Mouse (Mus musculus) heart, embryonic 15.5 days (tissue): ENCODE data around the gene Il22. TPM values are rescaled to one million over a fixed set of nuclear protein-coding genes. Genes with fewer than 3 reads are reported as not detected.
"Not testable (repeated sequence)": the region's sequence is repeated elsewhere in the genome, so short reads cannot be mapped to it uniquely, and the experiment has no call there.

Experiments used
- ATAC-seq: fragments of 200-750 bp; cut with Nextera tagmentation; replicated peaks from 2 replicates; pipeline ENCODE4 v1.8.0; 2017; ENCODE audit warnings: low read depth, moderate TSS enrichment; ENCODE audit not compliant: insufficient number of reproducible peaks, insufficient read depth, low FRiP score
- H3K27ac ChIP-seq: fragments of 300-500 bp; sonication (generic); 2 replicates; pipeline ENCODE4 v1.5.1; 2015; ENCODE audit warnings: mild to moderate bottlenecking, inconsistent platforms
- H3K27me3 ChIP-seq: fragments of 300-500 bp; sonication (generic); 2 replicates; pipeline ENCODE4 v1.6.1; 2015; ENCODE audit warnings: inconsistent platforms
- H3K36me3 ChIP-seq: fragments of 300-500 bp; sonication (generic); 2 replicates; pipeline ENCODE4 v1.6.1; 2015; ENCODE audit warnings: mild to moderate bottlenecking, inconsistent platforms
- H3K4me1 ChIP-seq: fragments of 300-500 bp; sonication (generic); replicated peaks from 2 replicates; pipeline ENCODE4 v1.6.1; 2015; ENCODE audit warnings: inconsistent platforms
- H3K4me2 ChIP-seq: fragments of 300-500 bp; sonication (generic); 2 replicates; pipeline ENCODE4 v1.6.1; 2015; ENCODE audit warnings: inconsistent platforms, mild to moderate bottlenecking, moderate library complexity
- H3K4me3 ChIP-seq: fragments of 300-500 bp; sonication (generic); 2 replicates; pipeline ENCODE4 v1.5.1; 2015; ENCODE audit warnings: mild to moderate bottlenecking, inconsistent platforms
- H3K9ac ChIP-seq: fragments of 300-500 bp; sonication (generic); 2 replicates; pipeline ENCODE4 v1.6.1; 2015; ENCODE audit warnings: mild to moderate bottlenecking, inconsistent platforms
- H3K9me3 ChIP-seq: fragments of 300-500 bp; sonication (generic); replicated peaks from 2 replicates; pipeline ENCODE4 v1.6.1; 2016; ENCODE audit warnings: inconsistent platforms
- WGBS: fragments of 180-500 bp; shearing (Covaris S2); methylation state at CpG from one replicate; pipeline ENCODE4 v1.1.7; 2015; ENCODE audit warnings: mixed read lengths; 5-methylcytosine and 5-hydroxymethylcytosine counted together
- polyA plus RNA-seq: library from polyadenylated mRNA; unstranded; fragments of >200 nt; fragmentation: Nextera tagmentation; extraction: Ambion mirVana; gene quantifications from 2 replicates; pipeline ENCODE4 v1.2.1, GENCODE M21; 2015

The Il22 gene
- polyA plus RNA-seq, result not detected in 2 replicates

DNA sequence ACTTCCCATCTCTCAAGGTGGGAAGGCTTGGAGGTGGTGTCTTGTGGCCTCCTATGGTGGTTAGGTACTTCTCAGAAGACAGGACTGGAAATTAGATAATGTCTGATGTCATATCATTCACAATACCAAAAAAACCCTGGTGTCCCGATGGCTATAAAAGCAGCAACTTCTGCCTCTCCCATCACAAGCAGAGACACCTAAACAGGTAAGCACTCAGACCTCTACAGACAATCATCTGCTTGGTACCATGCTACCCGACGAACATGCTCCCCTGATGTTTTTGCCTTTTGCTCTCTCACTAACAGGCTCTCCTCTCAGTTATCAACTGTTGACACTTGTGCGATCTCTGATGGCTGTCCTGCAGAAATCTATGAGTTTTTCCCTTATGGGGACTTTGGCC lies at the start of gene Il22:
TSS of gene Il22 (plus strand) at position 301 of the 400 bp plus-strand sequence.
- H3K36me3 ChIP-seq, result no peaks in the 10 kb centered on the region
- no peak within 1 kb of the TSS for H3K4me2 ChIP-seq
- ATAC-seq, result no peak
- no peaks in the 10 kb centered on the region for H3K9me3 ChIP-seq
- no peaks in the 10 kb centered on the region for H3K27me3 ChIP-seq
- H3K27ac ChIP-seq, result no peak within 1 kb of the TSS
- no peak within 1 kb of the TSS for H3K4me3 ChIP-seq
- no peaks in the 10 kb centered on the region for H3K4me1 ChIP-seq
- WGBS, result 69% methylated on average over 4 of the region's 4 CpGs
- H3K9ac ChIP-seq, result no peak within 1 kb of the TSS

DNA sequence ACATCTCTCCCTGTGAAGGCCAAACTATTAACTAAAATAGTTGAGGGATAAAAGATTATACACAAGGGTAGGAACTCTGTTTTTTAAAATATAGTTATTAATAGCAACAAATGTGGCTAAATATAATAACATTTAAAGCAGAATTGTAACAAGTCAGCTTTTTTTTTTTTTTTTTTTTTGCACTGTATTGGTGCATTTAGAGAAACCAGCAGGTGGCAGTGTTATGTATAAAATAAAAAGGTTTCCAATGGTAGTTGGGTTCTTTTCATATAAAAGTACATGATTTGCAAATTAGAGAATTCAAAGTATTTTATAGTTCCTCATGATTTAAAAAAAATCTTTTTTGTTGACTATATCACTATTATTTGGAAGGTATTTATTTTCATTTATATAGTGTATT lies 48.8 kb upstream of the Il22 start:
- Histone ChIP-seq H3K4me2 (no peak overlapping the region), H3K9ac (no peak overlapping the region), H3K27me3 (no peaks in the 10 kb centered on the region), H3K9me3 (no peaks in the 10 kb centered on the region), H3K27ac (no peak overlapping the region), H3K4me1 (no peaks in the 10 kb centered on the region), H3K4me3 (no peak overlapping the region), H3K36me3 (peaks cover 18% of the 10 kb centered on the region)
- ATAC-seq, result no peak

DNA sequence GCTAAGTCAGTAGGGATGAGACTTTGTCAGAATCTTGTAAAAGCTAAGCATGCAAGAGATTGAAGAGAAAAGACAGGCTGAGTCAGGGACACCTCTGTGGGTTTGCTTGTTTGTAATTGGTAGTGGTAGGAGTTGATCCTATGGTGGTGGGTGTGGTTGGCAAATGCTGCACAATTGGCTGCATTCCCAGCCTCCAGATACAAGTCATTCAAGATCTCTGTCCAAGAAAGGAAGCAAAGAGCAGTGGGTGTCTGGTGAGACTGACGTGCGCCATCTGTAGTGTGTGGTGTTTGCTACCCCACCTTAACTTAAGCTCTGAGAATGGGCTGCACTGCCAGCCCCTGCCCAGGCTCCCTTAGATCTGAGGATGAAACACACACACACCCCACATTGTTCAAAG lies 43.6 kb upstream of the Il22 start:
- no peak for ATAC-seq
- no peak overlapping the region for H3K9ac ChIP-seq
- H3K4me3 ChIP-seq, result no peak overlapping the region
- H3K9me3 ChIP-seq, result no peaks in the 10 kb centered on the region
- H3K4me2 ChIP-seq, result no peak overlapping the region
- peaks cover 15% of the 10 kb centered on the region for H3K36me3 ChIP-seq
- WGBS, result 64% methylated on average over 2 of the region's 2 CpGs
- H3K27ac ChIP-seq, result no peak overlapping the region
- H3K27me3 ChIP-seq, result no peaks in the 10 kb centered on the region
- H3K4me1 ChIP-seq, result no peaks in the 10 kb centered on the region

DNA sequence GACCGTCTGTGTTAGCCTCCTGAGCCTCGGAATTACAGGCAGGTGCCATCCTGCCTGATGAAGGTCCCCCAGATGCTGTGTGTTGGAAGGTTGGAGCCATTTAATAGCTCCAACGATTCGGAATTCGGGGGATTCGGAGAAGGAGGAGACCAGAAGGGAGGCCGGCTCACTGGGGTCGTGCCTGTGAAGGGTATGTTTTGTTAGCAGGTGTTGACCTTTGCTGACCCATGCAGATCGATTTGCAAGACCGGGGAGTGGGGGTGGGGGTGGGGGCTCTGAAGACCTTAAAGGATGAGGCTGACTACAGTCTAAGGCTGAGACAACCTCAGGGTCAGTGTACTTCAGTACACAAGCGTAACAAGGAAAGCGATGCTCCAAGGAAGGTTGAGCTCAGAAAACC lies 35.5 kb upstream of the Il22 start:
- no peak overlapping the region for H3K27ac ChIP-seq
- H3K4me3 ChIP-seq, result no peak overlapping the region
- peaks cover 5% of the 10 kb centered on the region; the same call in 1 of the 2 replicates for H3K36me3 ChIP-seq
- no peak overlapping the region for H3K4me2 ChIP-seq
- H3K27me3 ChIP-seq, result no peaks in the 10 kb centered on the region
- no peaks in the 10 kb centered on the region for H3K9me3 ChIP-seq
- no peak overlapping the region for H3K9ac ChIP-seq
- 82% methylated on average over 12 of the region's 12 CpGs for WGBS
- H3K4me1 ChIP-seq, result no peaks in the 10 kb centered on the region
- ATAC-seq, result no peak

DNA sequence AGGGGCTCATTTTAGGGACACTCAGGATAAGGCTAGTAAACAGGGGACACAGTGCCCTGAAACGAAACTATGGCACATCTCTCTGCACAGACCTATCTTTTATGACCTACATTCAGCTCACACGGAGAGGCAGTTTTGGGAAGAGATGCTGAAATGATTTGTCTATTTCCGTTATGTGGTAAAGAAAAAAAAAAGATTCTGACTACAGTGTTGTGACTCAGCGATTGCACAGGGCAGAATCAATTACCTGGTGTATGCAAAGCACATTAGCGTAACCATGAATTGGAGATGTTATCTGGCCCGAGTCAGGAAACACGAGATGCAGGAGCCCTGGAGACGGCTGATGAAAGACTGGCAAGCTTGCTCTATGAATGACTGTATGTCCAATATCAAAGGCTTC lies 32.3 kb upstream of the Il22 start:
- Histone ChIP-seq H3K27ac (no peak overlapping the region), H3K4me3 (no peak overlapping the region), H3K9me3 (no peaks in the 10 kb centered on the region), H3K27me3 (no peaks in the 10 kb centered on the region), H3K4me2 (no peak overlapping the region), H3K4me1 (no peaks in the 10 kb centered on the region), H3K9ac (no peak overlapping the region), H3K36me3 (no peaks in the 10 kb centered on the region)
- ATAC-seq, result no peak
- 68% methylated on average over 8 of the region's 8 CpGs for WGBS

DNA sequence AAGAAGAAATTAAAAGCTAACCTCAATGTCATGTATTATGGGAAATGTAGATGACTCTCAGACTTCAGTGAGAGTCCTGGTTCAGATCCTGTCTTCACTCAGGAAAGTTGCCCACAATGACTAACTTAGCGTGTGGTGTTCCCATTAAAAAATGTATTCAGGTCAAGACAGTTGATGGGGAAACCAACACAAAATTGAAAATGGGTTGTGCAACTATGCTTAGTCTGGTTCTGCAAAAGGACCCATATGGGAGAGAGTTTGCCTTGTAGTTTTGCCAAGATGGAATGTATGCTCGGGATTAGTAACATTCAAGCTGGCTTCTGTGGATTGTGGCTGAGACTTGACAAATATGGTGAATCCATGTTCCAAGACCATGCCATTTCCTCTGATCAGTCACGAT lies 31.9 kb upstream of the Il22 start:
- H3K4me1 ChIP-seq, result no peaks in the 10 kb centered on the region
- no peaks in the 10 kb centered on the region for H3K36me3 ChIP-seq
- no peak overlapping the region for H3K4me2 ChIP-seq
- H3K9me3 ChIP-seq, result no peaks in the 10 kb centered on the region
- no peak overlapping the region for H3K4me3 ChIP-seq
- no peaks in the 10 kb centered on the region for H3K27me3 ChIP-seq
- 87% methylated on average over 3 of the region's 3 CpGs for WGBS
- no peak overlapping the region for H3K9ac ChIP-seq
- ATAC-seq, result no peak
- no peak overlapping the region for H3K27ac ChIP-seq

DNA sequence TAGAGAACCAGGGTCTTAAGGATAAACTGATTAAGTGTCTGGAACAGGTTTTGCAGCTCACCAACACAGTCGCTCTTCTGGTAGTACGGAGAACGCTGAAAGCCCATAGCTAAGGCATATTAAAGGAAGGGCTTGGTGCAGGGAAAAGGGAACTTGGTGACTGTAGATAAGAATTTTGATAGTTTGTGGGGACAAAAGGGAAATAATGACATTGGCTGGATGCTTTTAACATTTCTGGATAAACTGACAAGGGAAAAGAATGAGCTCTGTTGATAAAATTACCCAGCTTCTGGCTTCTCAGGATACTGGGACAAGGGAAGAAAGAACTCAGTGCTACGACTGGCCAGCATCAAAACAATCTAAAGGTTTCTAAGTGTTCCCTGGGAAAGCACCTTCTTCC lies 29.2 kb upstream of the Il22 start:
- not testable (repeated sequence) for H3K36me3 ChIP-seq, H3K27ac ChIP-seq, ATAC-seq, H3K9ac ChIP-seq, H3K9me3 ChIP-seq, H3K4me3 ChIP-seq, H3K4me1 ChIP-seq, H3K4me2 ChIP-seq, H3K27me3 ChIP-seq
- WGBS, result 65% methylated on average over 4 of the region's 4 CpGs

DNA sequence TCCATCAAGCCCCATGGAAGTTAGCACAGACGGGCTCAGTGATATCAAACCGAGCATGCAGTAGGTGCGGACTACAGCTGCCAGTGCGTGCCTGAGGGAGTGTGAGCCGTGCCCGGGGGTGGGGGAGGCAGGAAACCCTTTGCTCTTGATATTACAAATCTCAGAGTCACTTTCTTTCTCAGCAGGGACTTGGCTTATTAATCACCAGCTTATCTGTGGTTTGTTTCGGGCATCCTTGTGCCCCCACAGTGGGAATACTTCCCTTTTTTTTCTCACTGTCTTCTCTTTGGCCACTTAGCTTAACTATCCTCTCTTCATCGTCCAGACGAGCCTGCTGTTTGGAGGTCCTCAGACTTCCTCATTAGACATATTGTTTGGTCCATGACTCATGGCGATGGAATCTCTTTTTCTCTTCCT lies 26.0 kb upstream of the Il22 start:
- Histone ChIP-seq H3K9ac (no peak overlapping the region), H3K36me3 (no peaks in the 10 kb centered on the region), H3K4me3 (no peak overlapping the region), H3K4me2 (no peak overlapping the region), H3K27ac (no peak overlapping the region), H3K4me1 (no peaks in the 10 kb centered on the region), H3K9me3 (no peaks in the 10 kb centered on the region), H3K27me3 (no peaks in the 10 kb centered on the region)
- WGBS, result 60% methylated on average over 10 of the region's 10 CpGs
- no peak for ATAC-seq

DNA sequence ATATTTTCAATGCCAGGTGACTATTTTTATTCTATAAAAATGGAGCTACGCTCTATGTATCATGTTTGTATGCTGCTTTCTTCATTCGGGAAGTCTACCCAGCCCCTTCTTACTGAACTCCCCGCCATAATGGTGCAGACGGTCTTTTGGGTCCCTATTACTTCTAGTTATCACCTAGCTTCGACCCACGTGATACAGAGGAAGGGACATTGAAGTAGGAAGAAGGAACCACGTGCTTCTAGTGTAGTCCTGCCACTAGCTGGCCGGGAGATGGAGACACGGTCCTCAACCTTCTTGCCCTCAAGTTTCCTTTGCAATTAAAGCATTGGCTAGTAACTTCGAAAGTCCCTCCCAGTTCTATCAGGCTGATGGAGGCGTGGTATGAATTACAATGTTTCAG lies 25.5 kb upstream of the Il22 start:
- ATAC-seq, result no peak

DNA sequence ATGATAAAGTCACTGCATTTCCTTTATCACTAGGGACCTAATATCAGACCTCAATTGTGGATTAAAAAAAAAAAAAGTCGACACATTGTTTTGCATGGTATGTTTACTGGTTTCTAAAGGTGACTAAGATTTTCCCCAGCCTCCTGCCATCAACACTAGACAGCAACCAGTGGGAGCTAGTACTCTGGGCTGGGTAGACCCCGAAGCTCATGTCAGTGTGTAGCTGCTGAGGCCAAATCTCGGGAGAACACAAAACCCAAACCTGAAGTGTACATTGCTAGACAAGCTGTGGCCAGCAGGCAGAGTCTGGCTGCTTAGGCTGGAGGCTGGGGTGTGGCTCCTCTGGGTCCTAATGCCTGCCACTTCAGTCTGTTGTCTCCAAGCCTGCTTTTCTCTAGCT lies 9.6 kb upstream of the Il22 start:
- not testable (repeated sequence) for ATAC-seq, H3K27ac ChIP-seq, H3K9me3 ChIP-seq, H3K9ac ChIP-seq, H3K4me3 ChIP-seq, H3K4me2 ChIP-seq, H3K36me3 ChIP-seq, H3K4me1 ChIP-seq, H3K27me3 ChIP-seq
- WGBS, result 23% methylated on average over 3 of the region's 3 CpGs

More for the DNA sequence above, 25.5 kb upstream of the Il22 start:
- Histone ChIP-seq H3K9me3 (no peaks in the 10 kb centered on the region), H3K4me1 (no peaks in the 10 kb centered on the region), H3K36me3 (no peaks in the 10 kb centered on the region), H3K27ac (no peak overlapping the region), H3K4me3 (no peak overlapping the region), H3K9ac (no peak overlapping the region), H3K4me2 (no peak overlapping the region), H3K27me3 (no peaks in the 10 kb centered on the region)
- WGBS, result 83% methylated on average over 11 of the region's 11 CpGs

DNA sequence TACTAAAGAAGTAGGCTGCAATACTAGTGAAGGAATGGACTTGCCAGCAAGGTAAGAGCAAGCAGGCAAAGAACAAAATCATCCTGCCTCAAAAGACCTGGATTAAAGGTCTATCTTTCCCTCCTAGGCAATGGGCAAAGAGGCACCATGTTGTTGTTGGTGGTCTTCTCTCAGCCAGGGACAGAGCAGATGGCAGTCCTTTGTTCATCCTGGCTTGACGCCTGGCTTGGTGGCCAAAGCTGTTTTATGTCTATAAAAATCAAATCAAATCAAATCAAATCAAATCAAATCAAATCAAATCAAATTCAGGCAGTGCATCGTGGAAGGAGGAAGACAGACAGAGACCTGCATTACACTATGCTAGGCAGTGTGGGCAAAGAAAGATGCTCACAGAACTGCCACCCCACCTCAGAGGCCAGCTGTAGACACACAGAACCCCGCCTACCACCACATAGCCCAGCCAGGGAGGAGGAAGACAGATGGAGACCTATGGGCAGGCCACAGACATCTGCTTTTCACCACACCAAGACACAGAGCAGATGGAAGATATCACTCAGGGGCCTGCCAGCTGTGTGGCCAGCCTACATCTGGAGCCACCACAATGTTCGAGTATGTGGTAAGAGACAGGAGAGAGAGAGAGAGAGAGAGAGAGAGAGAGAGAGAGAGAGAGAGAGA lies 11.1 kb downstream of the Il22 start:
- H3K36me3 ChIP-seq, H3K4me2 ChIP-seq, ATAC-seq, H3K4me1 ChIP-seq, H3K27ac ChIP-seq, H3K4me3 ChIP-seq, H3K9ac ChIP-seq, H3K9me3 ChIP-seq, H3K27me3 ChIP-seq: not testable (repeated sequence)
- WGBS, result 86% methylated on average over 2 of the region's 4 CpGs

DNA sequence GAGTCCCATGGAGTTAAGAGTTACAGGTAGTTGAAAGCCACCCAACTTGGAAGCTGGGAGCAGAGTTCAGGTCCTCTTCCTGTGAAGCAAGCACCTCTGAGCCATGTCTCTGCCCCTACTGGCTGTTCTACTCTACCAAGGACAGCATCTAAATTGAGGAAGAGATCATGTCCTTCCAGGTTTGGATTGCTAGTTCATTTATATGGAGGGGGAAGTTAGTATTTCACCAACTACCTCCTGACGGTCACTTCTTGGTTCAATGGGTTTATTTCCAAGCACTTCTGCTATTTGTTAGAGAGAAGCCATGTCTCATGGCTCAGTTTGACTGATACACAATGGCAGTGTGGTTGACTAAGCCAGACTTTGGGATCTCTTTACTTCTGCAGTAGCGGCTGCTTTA lies 22.9 kb downstream of the Il22 start:
- not testable (repeated sequence) for H3K36me3 ChIP-seq, H3K4me1 ChIP-seq, H3K4me3 ChIP-seq, ATAC-seq, H3K9me3 ChIP-seq, H3K9ac ChIP-seq, H3K27ac ChIP-seq, H3K4me2 ChIP-seq, H3K27me3 ChIP-seq
- WGBS, result no CpG with 5 or more reads among the region's 2 CpGs
